Mouse (Mus musculus) lung, postnatal 36 days (tissue): Measurements from ENCODE around the gene Snrpc.

Source experiments
- DNase-seq: peaks from one replicate; pipeline ENCODE4 v3.0.0; 2022; ENCODE audit warnings: mixed read lengths

Gene Snrpc

DNA sequence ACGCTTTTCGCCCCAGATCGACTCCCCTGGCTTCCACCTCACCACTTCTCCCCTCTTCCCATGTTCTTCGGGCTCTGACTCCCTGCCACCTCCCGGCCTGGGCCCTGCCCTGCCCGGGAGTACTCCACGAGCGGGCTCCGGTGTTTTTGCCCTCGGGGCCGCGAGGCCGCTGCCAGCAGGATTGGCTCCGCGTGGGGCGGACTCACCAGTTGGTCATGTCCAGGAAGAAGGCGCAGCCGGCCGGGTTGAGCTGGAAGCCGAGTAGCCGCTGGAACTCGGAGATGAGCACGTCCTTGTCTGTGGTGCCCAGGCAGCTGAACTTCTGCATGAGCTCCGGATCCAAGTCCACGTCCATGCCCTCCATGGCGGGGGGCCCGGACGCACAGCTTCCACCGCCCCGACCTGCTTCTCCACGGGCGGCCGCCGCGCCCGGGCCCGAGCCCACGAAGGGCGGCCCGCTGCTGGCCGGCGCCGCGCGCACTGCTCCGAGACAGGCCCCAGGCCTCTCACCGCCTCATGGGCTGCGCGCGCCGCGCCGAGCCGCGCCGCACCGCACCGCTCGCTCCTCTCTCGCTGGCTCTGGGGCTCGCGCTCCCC is 17.9 kb upstream of the Snrpc start:
- peak; percentile 61 for DNase-seq

GRCm38 (mm10) chr17:27820568-27821406 is 17.2 kb upstream of the Snrpc start, which contains the start of gene D17Wsu92e:
TSS of gene D17Wsu92e (minus strand) at chr17:27820648.
- DNase-seq: peak; percentile 98

- DNase-seq: peak; percentile 34
These were observed 16.3 kb upstream of the Snrpc start for GRCm38 (mm10) chr17:27821407-27822338.

GRCm38 (mm10) chr17:27823142-27823905 is 14.6 kb upstream of the Snrpc start:
- no peak for DNase-seq

DNA sequence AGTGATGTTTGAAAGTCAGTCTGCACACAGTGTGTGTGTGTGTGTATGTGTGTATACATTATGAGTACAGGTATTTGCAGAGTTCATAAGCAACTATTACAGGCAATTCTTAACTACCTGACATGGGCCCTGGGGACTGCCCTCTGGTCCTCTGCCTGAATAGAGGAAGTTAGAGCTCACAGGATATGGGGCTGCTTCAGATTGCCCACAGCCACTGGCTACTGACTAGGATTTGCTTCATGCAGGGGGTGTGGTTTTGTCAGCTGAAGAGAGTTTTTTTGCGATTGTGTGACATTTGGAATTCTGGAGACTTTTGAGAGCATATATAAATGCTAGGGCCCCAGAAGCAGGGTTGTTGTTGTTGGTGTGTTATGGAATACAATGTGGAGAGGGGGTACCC is 13.0 kb upstream of the Snrpc start:
- DNase-seq: peak; percentile 40

DNA sequence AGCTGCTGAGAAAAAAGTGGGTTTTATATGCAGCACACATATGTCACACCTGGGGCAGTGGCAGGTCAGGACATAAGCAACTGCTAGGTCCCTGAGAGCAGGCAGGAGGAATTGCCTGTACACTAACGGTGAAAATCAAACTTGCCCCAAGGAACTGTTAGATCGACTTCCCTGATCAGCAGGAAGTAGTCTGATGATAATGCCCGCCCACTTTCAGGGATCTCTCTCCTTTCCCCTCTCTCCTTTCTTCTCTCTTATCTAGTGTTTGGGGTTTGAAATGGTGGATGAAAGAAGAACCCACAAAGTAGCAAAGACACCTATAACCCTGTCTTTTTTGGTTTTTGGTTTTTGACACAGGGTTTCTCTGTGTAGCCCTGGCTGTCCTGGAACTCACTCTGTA is 12.4 kb upstream of the Snrpc start:
- no peak for DNase-seq

DNA sequence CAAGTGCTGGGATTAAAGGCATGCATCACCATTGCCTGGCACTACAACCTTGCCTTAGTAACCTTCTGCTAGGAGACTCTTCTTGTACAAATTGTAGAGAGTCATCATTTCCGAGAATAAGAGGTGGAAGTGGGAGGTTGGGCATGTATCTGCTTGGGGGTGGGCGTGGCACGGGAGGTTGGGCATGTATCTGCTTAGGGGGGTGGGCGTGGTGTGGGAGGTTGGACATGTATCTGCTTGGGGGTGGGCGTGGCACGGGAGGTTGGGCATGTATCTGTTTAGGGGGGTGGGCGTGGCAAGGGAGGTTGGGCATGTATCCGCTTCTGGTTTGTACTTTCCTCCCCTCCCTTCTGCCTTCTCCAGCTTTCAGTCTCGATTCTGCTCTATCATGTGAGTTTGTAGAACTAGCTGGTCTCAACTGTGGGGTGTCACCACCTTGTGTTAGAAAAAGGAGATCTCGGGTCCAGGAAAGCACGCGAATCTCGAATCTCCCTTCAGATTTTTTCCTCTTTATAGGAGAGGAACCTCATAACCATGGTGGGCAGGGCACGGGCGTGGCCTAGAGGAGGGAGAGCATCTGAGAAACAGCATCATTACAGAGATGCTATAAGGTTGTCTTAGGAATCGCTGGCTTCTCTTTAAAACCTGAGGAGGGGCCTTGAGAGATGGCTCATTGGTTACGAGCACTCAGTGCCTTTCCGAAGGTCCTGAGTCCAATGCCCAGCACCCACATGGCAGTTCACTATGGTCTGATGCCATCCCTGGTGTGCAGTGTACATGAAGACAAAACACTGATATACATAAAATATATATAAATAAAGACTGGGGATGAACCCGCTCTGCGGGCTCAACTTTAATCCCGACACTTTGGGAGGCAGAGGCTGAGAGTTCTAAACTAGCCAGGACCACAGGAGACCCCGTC is 11.7 kb upstream of the Snrpc start:
- DNase-seq: peak; percentile 93

GRCm38 (mm10) chr17:27826908-27827383 is 11.0 kb upstream of the Snrpc start:
- peak; percentile 67 for DNase-seq

DNA sequence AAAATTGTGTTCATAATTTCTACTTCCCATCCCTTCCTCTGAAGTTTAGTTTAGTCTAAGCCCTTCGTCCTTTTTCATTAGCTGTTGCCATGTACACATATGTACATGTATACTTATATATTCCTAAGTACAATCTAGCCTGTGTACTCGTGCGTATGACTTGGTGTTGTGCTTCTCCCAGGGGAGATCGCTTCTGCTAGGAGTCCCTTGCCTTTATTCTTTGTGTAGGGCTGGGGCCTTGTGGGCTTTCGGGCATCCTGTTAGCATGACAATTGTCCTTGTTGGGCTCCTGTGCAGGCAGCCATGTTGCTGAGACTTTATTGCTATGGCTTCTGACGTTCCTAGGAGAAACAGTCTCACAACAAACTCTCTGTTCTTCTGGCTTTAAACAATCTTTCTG is 10.4 kb upstream of the Snrpc start:
- DNase-seq: no peak

DNA sequence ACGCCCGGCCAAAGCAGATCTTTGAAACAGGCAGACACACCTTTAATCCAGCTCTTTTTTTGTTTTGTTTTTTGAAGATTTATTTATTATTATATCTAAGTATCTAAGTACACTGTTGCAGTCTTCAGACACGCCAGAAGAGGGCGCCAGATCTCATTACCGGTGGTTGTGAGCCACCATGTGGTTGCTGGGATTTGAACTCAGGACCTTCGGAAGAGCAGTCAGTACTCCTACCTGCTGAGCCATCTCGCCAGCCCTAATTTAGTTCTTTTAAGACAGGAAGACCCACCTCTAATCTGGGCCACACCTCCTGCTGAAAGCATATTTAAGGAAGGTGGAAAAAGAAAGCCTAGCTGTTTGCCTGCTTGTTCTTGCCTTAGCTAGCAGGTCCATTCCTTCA is 7.5 kb upstream of the Snrpc start:
- DNase-seq: peak; percentile 40

- DNase-seq: peak; percentile 98
These were observed 1.7 kb downstream of the Snrpc start for GRCm38 (mm10) chr17:27839469-27840252.

DNA sequence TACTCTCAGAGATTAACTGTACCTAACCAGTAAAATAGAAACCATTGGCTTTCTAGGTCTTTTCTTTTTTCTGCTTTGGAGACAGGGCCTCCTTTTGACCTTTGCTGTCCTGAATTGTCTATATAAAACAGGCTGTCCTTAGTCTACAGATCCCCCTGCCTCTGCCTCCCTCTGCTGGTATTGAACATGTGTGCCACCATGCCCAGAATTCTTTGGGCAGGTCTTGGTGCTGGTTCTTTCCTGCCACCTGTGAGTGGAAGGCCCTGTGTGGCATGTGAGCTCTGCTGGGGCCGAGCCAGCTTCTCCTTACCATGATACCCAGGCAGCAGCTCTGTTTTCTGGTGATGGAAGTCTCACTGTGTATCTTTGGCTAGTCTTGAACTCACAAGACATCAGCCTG is 10.4 kb downstream of the Snrpc start:
- DNase-seq: no peak

GRCm38 (mm10) chr17:27851076-27851475 is 13.1 kb downstream of the Snrpc start:
- peak; percentile 28 for DNase-seq

DNA sequence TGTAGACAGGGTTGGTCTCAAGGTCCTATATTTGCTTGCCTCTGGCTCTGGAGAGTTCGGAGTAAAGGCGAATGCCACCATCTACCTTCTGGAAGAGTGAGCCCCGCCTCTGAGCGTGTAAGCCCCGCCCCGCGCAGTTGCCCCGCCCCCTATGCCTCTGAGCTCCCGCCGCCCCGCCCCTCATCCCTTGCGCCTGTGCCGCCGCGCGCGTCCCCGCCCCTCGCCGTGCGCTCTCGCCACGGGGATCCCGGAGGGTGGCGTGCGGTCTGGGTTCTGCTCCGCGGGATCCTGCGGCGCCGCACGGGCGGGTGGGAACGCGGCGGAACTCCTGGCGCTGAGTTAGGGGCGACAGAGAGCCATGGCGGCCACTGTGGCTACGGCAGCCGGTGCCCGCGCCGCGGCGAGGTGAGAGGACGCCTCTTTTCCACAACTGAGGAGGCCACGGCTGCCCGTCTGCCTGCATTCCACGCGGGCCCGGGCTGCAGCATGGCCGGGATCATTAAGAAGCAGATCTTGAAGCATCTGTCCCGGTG is 18.4 kb downstream of the Snrpc start, which contains the start of gene Uhrf1bp1:
TSS of gene Uhrf1bp1 (plus strand) at position 177 of the 533 bp plus-strand sequence.
- DNase-seq: peak; percentile 88

DNA sequence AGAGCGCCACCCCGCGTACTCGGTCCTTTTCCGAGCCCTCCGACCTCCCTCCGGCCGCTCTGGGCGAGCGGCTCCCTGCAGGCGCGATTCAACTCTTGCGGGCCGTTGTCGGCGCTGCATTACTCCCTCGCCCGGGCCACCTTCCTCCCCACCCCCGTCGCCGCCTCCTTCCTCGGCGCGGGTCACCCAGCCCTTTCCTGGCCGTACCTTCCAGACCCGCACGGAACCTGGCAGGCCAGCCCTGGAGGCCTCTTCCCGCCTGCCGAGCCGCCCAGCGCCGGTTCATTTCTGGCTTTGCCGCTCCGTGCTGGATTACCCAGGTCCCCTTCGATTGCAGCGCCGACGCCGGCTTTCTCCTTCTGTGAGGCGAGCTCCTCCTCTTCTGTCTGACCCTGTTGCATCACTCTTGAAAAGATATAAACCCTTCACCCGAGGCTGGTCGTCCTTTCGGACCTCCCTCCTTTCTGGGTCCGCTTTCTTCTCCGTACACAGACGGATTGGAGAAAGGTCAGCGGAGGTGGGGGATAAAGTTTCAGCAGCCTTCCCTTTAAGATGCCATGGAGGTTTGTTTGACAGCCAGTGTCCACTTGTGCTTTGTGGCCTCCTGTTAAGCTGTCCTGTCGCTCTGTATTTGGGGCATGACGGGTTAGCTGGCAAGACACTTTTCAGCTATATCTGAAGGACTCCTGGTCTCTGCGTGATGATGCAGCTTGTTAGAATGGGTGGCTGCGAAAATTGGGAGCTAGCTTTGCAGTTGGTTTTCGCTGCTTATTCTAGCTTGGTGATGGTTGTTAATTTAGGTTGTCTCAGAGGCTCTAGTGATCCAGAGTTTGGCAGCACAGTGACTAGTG is 19.1 kb downstream of the Snrpc start:
- peak; percentile 44 for DNase-seq

- no peak for DNase-seq
These were observed 19.9 kb downstream of the Snrpc start for GRCm38 (mm10) chr17:27857649-27858475.

DNA sequence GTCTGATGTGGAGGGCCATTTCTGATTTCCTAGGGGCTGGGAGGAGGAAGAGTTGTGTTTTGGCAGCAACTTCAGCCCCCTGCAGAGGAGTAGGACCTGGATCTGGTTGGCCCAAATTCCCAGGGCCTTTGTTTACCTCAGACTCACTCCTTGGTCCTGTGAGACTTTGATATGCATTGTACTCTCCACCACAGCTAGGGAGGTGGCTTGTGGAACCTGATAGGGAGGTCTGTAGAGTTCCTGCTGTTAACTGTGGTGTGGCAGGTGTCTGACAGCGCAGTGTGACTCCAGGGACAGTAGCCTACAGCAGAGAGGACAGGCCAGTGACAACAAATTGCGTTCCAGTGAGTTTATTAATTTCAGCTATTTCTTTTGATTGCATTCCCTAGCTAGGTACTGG is 21.2 kb downstream of the Snrpc start:
- DNase-seq: no peak

DNA sequence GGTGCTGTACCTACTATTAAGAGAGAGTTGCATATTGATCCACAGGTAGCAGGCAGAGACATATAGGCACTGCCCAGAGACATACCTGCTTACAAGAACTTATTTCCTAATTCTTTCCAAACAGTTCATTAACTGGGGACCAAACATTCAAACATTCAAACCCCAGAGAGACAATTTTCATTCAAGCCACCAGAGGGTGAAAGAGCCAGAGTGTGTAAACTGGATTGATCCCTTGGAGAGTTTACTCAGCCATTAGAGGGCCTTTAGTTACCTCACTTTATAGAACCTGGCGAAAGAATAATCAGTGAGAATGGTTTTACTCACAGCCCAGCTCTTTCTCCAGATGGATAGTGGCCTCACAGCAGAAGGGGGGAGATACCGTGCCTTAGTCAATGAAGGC is 27.5 kb downstream of the Snrpc start:
- no peak for DNase-seq
